Mouse (Mus musculus): ENCODE results near the gene Fam114a1.

The Fam114a1 gene

DNA sequence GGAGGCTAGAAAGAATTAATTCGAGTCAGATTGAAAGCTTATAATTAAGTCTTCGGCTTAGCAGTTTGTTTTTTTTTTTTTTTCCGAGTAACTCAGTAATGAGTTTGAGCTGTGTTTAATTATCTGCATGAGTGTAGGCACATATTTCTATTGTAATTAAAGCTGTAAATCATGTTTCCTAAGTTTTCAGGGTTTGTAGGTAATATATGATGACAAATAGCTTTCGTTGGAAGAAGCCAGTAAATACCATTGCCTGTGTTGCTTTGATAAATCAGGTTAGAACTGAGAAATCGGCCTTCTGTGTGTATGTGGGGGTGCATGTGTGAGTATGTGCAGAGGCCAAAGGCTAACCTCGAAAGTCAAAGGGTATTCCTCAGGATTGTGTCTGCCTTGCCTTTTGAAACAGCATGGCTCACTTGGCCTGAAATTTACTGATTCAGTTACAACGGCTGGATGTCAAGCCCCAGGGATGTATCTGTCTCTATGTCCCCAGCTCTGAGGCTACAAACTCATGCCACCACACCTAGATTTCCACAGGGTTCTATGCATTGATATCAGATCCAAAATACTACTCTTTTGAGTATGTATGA, 34.2 kb downstream of the Fam114a1 start:
- DNase-seq (ENCODE audit: low read depth, low spot score), result no peak

- DNase-seq (ENCODE audit: low read depth, low spot score), result no peak
These were observed 35.4 kb downstream of the Fam114a1 start for GRCm38 (mm10) chr5:65005251-65005650.

DNA sequence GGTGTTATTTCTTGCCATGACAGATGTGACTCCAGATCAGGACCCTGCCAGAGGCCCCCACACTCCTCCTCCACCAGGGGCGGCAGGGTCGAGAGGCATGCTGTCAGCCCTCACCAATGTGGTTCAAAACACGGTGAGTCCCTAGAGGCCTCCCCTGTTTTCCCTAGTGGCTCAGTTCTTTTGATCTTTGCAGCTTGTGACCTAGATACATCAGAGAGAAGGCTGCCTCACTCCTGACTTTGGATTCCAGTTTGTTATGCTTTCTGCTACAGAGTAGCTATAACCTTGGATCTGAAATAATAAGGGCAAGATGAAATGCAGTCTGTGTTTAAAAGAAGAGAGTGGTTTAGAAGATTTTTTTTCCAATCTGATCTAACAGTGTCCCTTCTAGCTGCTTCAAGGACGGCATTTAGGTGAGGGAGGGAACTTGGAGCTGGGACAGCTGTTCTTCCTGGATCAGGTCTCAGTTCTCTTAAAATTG, 36.2 kb downstream of the Fam114a1 start:
- no peak for DNase-seq (ENCODE audit: low read depth, low spot score)

DNA sequence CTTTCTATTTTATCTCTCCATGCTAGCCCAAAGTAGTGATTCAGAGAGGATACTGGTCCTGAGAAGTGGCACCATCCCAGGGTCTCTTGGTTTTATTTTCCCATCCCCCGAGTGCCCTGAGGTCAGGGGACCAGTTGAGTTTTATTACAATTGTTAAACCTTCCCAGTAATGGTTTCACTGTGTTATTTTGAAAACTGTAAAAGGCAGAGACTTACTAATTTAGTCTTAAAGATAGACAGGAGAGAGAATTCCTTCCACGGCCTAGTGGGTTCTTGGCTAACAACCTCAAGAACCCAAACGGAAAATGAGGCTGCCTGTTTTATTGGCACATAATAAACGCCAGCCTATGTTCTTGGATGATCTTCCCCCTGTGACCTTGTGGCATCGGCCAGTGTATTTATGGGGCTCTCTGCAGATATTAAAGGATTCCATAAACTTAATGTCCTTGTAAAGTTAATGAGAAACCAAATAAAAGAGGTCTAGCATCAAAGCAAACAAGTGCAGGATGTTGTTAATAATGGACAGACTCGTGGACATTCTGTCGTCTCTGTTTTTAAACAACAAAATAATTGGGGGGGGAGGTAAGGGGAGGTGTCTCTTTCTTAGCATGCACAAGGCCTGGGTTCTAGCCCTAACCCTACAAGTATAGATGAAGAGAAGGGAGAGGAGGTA, 42.2 kb downstream of the Fam114a1 start:
- DNase-seq (ENCODE audit: low read depth, low spot score), result no peak

DNA sequence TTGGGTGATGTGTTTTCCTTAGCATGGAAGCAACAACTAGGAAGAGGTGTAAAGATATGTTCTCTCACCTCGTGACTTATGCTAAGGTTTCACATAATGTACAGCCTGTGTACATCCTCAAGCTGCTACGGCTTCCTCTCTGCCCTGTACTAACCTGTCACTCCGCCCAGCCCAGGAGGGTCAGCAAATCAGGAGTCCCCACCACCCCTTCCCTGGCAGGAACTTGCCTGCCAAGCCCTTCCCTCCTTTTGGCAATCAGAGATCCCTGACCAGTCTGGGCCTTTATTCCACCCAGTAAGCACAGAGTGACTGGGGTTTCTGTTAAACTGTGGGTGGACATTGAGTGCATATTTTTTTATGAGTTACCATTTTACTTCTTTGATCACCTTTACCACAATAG, 45.6 kb downstream of the Fam114a1 start:
- DNase-seq (ENCODE audit: low read depth, low spot score), result no peak

GRCm38 (mm10) chr5:65019109-65019508, 49.2 kb downstream of the Fam114a1 start:
- no peak for DNase-seq (ENCODE audit: low read depth, low spot score)

- peak; percentile 44 for DNase-seq (ENCODE audit: low read depth, low spot score)
These were observed 50.0 kb downstream of the Fam114a1 start for GRCm38 (mm10) chr5:65019823-65020222.

- DNase-seq (ENCODE audit: low read depth, low spot score), result no peak
These were observed 52.1 kb downstream of the Fam114a1 start for GRCm38 (mm10) chr5:65022006-65022405.

- DNase-seq (ENCODE audit: low read depth, low spot score), result no peak
These were observed 54.8 kb downstream of the Fam114a1 start for GRCm38 (mm10) chr5:65024641-65025040.

- no peak for DNase-seq (ENCODE audit: low read depth, low spot score)
These were observed 56.0 kb downstream of the Fam114a1 start for GRCm38 (mm10) chr5:65025916-65026315.

GRCm38 (mm10) chr5:65026776-65027175, 56.9 kb downstream of the Fam114a1 start:
- DNase-seq (ENCODE audit: low read depth, low spot score), result no peak

DNA sequence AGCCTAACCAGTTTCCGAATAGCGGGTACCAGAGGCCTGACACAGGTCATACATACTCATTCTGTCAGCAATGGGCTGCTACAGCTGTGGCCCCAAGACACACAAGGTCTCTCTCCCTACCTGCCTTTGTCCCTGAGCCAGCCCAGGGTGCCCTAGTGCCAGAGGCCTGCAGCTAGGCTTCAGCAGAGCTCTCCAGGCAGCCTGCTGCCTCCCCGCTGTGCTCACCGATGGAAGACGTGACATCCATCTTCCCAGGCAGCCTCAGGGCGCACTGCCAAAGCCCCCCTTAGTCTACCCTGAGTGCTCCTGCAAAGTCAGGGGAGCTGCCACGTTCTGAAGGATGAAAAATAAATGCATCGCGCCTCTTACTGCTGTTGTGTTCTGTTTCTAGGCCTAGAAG, 58.1 kb downstream of the Fam114a1 start:
- DNase-seq (ENCODE audit: low read depth, low spot score), result no peak

DNA sequence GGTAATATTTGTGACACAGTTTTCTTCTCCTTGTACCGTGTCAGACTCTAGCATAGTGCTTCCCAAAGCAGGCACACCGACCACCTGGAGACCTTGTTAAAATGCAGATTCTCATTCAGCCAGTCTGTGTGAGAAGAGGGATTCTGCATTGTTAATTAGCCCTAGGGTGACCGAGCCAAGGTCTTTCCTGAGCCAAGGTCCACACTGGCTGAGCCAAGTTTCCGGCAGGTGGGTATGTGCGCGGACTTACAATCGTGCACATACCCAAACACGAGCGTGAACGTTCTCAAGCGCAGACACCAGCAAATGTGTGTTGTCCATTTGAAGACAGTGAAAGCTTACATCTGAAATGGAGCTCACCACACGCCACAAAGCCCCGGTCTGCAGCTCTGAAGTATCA, 66.7 kb downstream of the Fam114a1 start:
- DNase-seq (ENCODE audit: low read depth, low spot score), result peak; percentile 44

GRCm38 (mm10) chr5:65038305-65038704, 68.4 kb downstream of the Fam114a1 start:
- DNase-seq (ENCODE audit: low read depth, low spot score), result no peak

- no peak for DNase-seq (ENCODE audit: low read depth, low spot score)
These were observed 69.1 kb downstream of the Fam114a1 start for GRCm38 (mm10) chr5:65038811-65039571.

DNA sequence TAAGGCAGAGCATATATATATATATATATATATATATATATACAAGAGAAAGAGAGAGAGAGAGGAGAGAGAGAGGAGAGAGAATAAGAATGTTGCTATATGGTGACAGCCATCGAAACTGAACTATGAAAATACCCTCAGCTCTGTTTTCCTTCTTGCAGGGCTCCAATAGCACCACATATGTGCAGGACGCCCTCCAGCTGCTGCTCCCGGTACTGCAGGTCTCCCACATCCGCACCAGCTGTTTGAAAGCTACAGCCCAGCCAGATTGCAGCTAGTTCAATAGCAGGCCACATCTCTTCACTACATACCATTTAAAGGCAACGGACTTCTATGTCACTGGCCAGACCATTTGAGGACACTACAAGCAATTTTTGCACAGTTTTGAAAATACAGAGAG, 70.6 kb downstream of the Fam114a1 start:
- DNase-seq (ENCODE audit: low read depth, low spot score), result peak; percentile 39

GRCm38 (mm10) chr5:65043407-65043895, 73.6 kb downstream of the Fam114a1 start:
- no peak for DNase-seq (ENCODE audit: low read depth, low spot score)

- no peak for DNase-seq (ENCODE audit: low read depth, low spot score)
These were observed 75.9 kb downstream of the Fam114a1 start for GRCm38 (mm10) chr5:65045642-65046370.

DNA sequence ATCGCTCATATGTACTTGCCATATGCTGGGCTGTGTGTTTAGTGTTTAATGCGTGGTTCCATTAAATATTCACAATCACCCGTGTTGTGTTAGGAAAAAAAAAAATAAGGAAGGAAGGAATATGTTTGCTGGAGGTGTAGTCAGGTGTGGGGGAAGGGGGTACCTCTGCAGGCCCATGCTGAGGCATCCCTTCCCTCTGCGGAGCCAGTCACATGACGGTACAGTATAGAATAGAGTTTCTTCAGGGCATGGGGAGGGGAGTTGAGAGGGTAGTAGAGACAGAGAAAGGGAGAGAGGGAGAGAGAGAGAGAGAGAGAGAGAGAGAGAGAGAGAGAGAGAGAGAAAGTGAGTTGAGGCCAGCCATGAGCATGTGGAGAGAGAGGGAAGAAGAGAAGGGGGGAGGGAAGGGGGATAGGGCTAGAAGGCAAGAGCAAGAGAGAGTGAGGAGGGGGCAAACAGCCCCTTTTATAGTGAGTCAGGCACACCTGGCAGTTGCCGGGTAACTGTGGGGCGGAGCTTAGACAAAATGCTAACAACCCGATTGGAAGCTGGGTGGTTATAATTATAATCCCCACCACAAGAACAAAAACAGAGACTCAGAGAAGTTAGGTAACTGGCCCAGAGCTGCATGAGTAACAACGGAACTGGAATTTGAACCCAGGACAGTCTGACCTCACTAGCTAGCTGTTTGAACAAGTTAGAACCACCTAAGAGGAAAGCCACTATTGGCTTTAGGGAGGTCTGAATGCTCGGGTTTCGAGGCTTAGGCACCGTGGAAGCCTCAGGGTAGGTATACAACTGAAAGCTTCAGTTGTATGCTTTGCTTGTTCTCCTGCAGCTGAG, 76.8 kb downstream of the Fam114a1 start:
- no peak for DNase-seq (ENCODE audit: low read depth, low spot score)

- DNase-seq (ENCODE audit: low read depth, low spot score), result no peak
These were observed 77.5 kb downstream of the Fam114a1 start for GRCm38 (mm10) chr5:65047285-65047855.

GRCm38 (mm10) chr5:65049880-65050279, 80.0 kb downstream of the Fam114a1 start:
- no peak for DNase-seq (ENCODE audit: low read depth, low spot score)
